Mouse (Mus musculus) lung, postnatal 0 days (tissue): Measurements from ENCODE around the gene Ubl7.

Experiments used
- CTCF ChIP-seq: IDR thresholded peaks from 2 replicates; pipeline ENCODE4 v1.5.1; 2016; ENCODE audit warnings: antibody characterized with exemption, mild to moderate bottlenecking
- EP300 ChIP-seq: IDR thresholded peaks from 2 replicates; pipeline ENCODE4 v1.6.1; 2016; ENCODE audit warnings: antibody characterized with exemption, mild to moderate bottlenecking, control low read depth

DNA sequence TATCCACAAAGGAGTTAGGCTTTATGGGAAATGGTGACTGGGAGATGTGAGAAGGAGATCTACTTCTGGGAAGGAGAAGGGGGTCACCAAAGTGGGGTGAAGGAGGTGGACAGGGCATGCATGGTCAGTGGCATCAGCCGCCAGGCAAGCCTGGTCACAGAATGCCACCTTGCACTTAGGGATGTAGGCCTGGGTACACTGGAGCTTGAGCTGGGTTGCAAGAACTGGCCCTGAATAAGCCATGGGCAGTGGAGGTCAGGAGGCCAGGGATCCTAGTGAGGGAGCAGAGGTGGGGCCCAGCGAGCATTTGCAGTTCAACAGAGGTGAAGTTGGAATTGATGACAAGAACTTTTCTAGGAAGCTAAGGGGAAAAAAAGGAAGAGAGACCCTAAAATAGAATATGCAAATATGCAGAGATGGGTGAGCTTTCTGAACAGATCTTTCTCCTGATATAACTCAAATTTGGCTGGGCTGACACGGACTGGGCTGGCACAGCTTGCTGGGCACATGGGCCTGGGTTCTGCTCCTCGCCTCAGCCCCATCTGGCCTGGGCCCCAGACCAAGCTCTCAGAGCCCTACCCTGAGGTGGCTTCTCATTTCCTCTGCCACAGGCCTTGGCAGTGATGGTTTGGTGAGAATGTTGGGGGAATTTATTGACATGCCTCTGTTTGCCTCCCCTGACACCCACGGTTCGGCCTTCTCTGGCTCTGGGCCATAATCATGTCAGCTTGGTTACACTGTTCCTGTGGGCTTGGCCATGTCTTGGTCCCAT is 22.2 kb downstream of the Ubl7 start:
- TF ChIP-seq CTCF (no peak), EP300 (no peak)
